Mouse (Mus musculus) C2C12 (cell line): Measurements from ENCODE around the gene Ddx54.

Experiments used
- CEBPB ChIP-seq: IDR thresholded peaks from one replicate; pipeline ENCODE4 v1.6.1; 2011; ENCODE audit warnings: low read depth, mild to moderate bottlenecking, control low read depth, moderate library complexity
- CTCF ChIP-seq: IDR thresholded peaks from one replicate; pipeline ENCODE4 v1.5.1; 2011; ENCODE audit not compliant: control insufficient read depth, insufficient read depth, insufficient read length
- MAX ChIP-seq: IDR thresholded peaks from one replicate; pipeline ENCODE4 v1.6.1; 2011; ENCODE audit warnings: mild to moderate bottlenecking, control low read depth
- MYOD1 ChIP-seq: IDR thresholded peaks from one replicate; pipeline ENCODE4 v1.6.1; 2011; ENCODE audit warnings: low read depth; ENCODE audit not compliant: control insufficient read depth, insufficient read length
- USF1 ChIP-seq: IDR thresholded peaks from one replicate; pipeline ENCODE4 v1.6.1; 2011; ENCODE audit warnings: low read depth, mild to moderate bottlenecking, control low read depth, moderate library complexity

DNA sequence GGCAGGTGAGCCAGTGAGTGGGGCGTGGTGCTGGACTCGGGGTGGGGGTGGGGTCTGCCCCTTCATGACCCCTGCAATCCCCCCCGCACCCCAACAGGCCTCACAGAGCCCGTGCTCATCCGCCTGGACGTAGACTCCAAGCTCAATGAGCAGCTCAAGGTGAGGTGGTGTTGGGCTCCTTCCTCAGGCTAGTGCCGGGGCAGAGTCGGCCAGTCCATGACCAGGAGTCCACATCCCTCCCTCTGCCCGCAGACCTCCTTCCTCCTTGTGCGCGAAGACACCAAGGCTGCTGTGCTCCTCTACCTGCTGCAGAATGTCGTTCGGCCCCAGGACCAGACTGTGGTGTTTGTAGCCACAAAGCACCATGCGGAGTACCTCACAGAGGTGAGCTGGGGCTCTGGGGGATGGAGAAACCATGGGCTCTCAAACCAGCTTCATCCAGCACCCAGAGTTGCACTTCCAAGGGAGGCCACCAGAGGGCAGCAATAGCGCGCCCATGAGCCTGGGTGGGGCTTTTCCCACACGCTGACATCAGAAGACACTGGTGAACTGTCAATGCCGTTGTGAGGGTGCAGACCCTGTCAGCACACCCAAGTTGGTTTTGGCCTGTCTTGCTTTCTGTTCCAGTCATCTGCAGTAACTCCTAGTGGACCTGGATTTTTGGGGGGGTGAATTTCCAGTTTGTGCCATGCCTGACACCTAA is 8.0 kb downstream of the Ddx54 start:
- peak; percentile 86 for TF ChIP-seq CTCF
- TF ChIP-seq USF1, result no peak
- TF ChIP-seq CEBPB, result no peak
- TF ChIP-seq MAX, result no peak
- no peak for TF ChIP-seq MYOD1
